Comparison of ENCODE assay signal across 17 mouse cellular contexts in genomic region chr2:138617501-138617900, GRCm38 (mm10).
"Had no signal": no experiment of that assay in that cellular context is flagged by ENCODE, and none has a peak within 500 bp of the region (broad histone marks: within the 10 kb centered on the region; RNA-seq: fewer than 3 reads in every experiment).

No protein-coding gene starts in this region.

- H3K9ac ChIP-seq: liver, embryonic 15.5 days; lung, embryonic 14.5 days; midbrain, embryonic 15.5 days; neural tube, embryonic 13.5 days had no signal

- H3K4me3 ChIP-seq: layer of hippocampus, adult 2 months; limb, embryonic 10.5 days; liver, embryonic 15.5 days; midbrain, embryonic 10.5 days; midbrain, embryonic 15.5 days; neural tube, embryonic 13.5 days had no signal

- ATAC-seq: midbrain, embryonic 15.5 days had no signal

- DNase-seq: kidney, adult 18-20 months; kidney, postnatal 10 days; kidney, postnatal 4 days; lung, embryonic 14.5 days; lung, postnatal 10 days; lung, postnatal 4 days; retina, postnatal 1 day; thymus, adult 18-20 months; thymus, postnatal 14 days had no signal

- H3K4me2 ChIP-seq: liver, embryonic 11.5 days; liver, embryonic 15.5 days; lung, embryonic 14.5 days; midbrain, embryonic 15.5 days; neural tube, embryonic 13.5 days had no signal

- H3K9me3 ChIP-seq: limb, embryonic 10.5 days; liver, embryonic 15.5 days; midbrain, embryonic 10.5 days; midbrain, embryonic 15.5 days; neural tube, embryonic 13.5 days had no signal

- H3K27ac ChIP-seq: layer of hippocampus, adult 2 months; limb, embryonic 10.5 days; liver, embryonic 15.5 days; midbrain, embryonic 10.5 days; midbrain, embryonic 15.5 days; neural tube, embryonic 13.5 days; stomach, postnatal 0 days had no signal

- H3K36me3 ChIP-seq: limb, embryonic 10.5 days; liver, embryonic 15.5 days; midbrain, embryonic 10.5 days; midbrain, embryonic 15.5 days; neural tube, embryonic 13.5 days had no signal

- H3K4me1 ChIP-seq: limb, embryonic 10.5 days; liver, embryonic 15.5 days; midbrain, embryonic 10.5 days; midbrain, embryonic 15.5 days; neural tube, embryonic 13.5 days had no signal

- H3K27me3 ChIP-seq: liver, embryonic 15.5 days; midbrain, embryonic 15.5 days; neural tube, embryonic 13.5 days had no signal
